Mouse (Mus musculus): ENCODE measurements around the gene Cbwd1.

GRCm38 (mm10) chr19:24978852-24979842 lies 17.7 kb upstream of the Cbwd1 start:
- TF ChIP-seq POLR2A (IDR thresholded peaks at IDR 0.05; ENCODE audit: insufficient read depth, low read depth, low read length) (no peak), CTCF (IDR thresholded peaks at IDR 0.05) (no peak)

Measured in heart, adult 2 months (tissue).